In genomic region chr11:49237532-49237931, GRCm38 (mm10) we compare ENCODE assay signal across 29 mouse cellular contexts. TPM values are rescaled to one million over a fixed set of nuclear protein-coding genes. Genes with fewer than 3 reads are reported as not detected.
DNase-seq lines count a peak whose midpoint lies in the region; ATAC-seq and TF ChIP-seq lines count a peak whose summit lies in the region.
"Had no signal": no experiment of that assay in that cellular context is flagged by ENCODE, and none has a peak within 500 bp of the region (broad histone marks: within the 10 kb centered on the region; RNA-seq: fewer than 3 reads in every experiment).

No protein-coding gene starts in this region.

- TF ChIP-seq CTCF in kidney, adult 2 months (conservative IDR thresholded peaks at IDR 0.05; ENCODE audit: insufficient read depth, insufficient read length, low read depth, low read length), result no peak

- no peak overlapping the region for H3K4me2 ChIP-seq in midbrain, embryonic 15.5 days
- H3K4me2 ChIP-seq: hindbrain, embryonic 15.5 days had no signal

- no peaks in the 10 kb centered on the region for H3K9me3 ChIP-seq in megakaryocyte, embryonic 14.5 days
- no peaks in the 10 kb centered on the region for H3K9me3 ChIP-seq in midbrain, embryonic 15.5 days
- H3K9me3 ChIP-seq: forebrain, embryonic 10.5 days; hindbrain, embryonic 15.5 days; limb, embryonic 10.5 days had no signal

- H3K36me3 ChIP-seq in kidney, adult 2 months (ENCODE audit: control insufficient read depth, insufficient read depth, low read length), result no peaks in the 10 kb centered on the region
- H3K36me3 ChIP-seq in megakaryocyte, embryonic 14.5 days (replicated peaks; ENCODE audit: low read length), result no peaks in the 10 kb centered on the region
- H3K36me3 ChIP-seq in midbrain, embryonic 15.5 days (replicated peaks), result no peaks in the 10 kb centered on the region
- H3K36me3 ChIP-seq: forebrain, embryonic 10.5 days; hindbrain, embryonic 15.5 days; limb, embryonic 10.5 days had no signal

- H3K4me3 ChIP-seq in kidney, adult 2 months (ENCODE audit: insufficient read depth, low read depth, low read length), result no peak overlapping the region
- H3K4me3 ChIP-seq in megakaryocyte, embryonic 14.5 days (replicated peaks), result peak overlapping the region; percentile 65
- no peak overlapping the region for H3K4me3 ChIP-seq in midbrain, embryonic 15.5 days
- H3K4me3 ChIP-seq: forebrain, embryonic 10.5 days; hindbrain, embryonic 15.5 days; limb, embryonic 10.5 days had no signal

- ATAC-seq in granulocyte monocyte progenitor cell, adult 5-6 weeks (replicated peaks; ENCODE audit: poor library complexity, severe bottlenecking), result peak; percentile 76
- no peak for ATAC-seq in midbrain, embryonic 15.5 days (replicated peaks)
- ATAC-seq: lung, postnatal 0 days had no signal

- H3K27me3 ChIP-seq in kidney, adult 2 months (replicated peaks; ENCODE audit: control insufficient read depth, insufficient read depth, low read length), result no peaks in the 10 kb centered on the region
- no peaks in the 10 kb centered on the region for H3K27me3 ChIP-seq in megakaryocyte, embryonic 14.5 days (replicated peaks)
- no peaks in the 10 kb centered on the region for H3K27me3 ChIP-seq in midbrain, embryonic 15.5 days (replicated peaks)
- H3K27me3 ChIP-seq: hindbrain, embryonic 15.5 days had no signal

- 45% methylated on average over 2 of the region's 2 CpGs for WGBS in kidney, adult 2 months
- 89% methylated on average over 2 of the region's 2 CpGs for WGBS in midbrain, embryonic 15.5 days

- TF ChIP-seq POLR2A in kidney, adult 2 months (IDR thresholded peaks at IDR 0.05; ENCODE audit: low read depth, low read length), result no peak

- H3K9ac ChIP-seq in midbrain, embryonic 15.5 days, result no peak overlapping the region
- H3K9ac ChIP-seq: hindbrain, embryonic 15.5 days; liver, embryonic 14.5 days had no signal

- no peak for DNase-seq in kidney, adult 2 months
- DNase-seq in kidney, postnatal 4 days, result no peak
- DNase-seq in adipocyte (ENCODE audit: low spot score), result peak; percentile 68
- no peak for DNase-seq in frontal cortex, adult 2 months (ENCODE audit: extremely low spot score in 1 of 2, low spot score in 1 of 2)
- no peak for DNase-seq in left cerebral cortex, postnatal 14 days (ENCODE audit: low spot score in 2 of 2)
- DNase-seq: adrenal gland, adult 8-10 months; cerebellum, adult 11 months; cerebellum, postnatal 25 days; gastrocnemius, postnatal 10 days; heart, postnatal 10 days; kidney, adult 18-20 months; kidney, postnatal 14 days; right cerebral cortex, postnatal 4 days; thymus, adult 18-20 months; thymus, postnatal 4 days had no signal

- intact Hi-C loops in left cerebral cortex, postnatal 14 days (cut with DNase I), result no loop called here

- peak overlapping the region; percentile 76; the same call in 1 of the 2 replicates for H3K27ac ChIP-seq in kidney, adult 2 months (ENCODE audit: insufficient read depth, low read depth, low read length)
- H3K27ac ChIP-seq in midbrain, embryonic 15.5 days, result no peak overlapping the region
- H3K27ac ChIP-seq: forebrain, embryonic 10.5 days; hindbrain, embryonic 15.5 days; limb, embryonic 10.5 days; liver, embryonic 14.5 days had no signal

- H3K4me1 ChIP-seq in kidney, adult 2 months (ENCODE audit: control insufficient read depth, insufficient read depth, low read length), result peaks cover 3% of the 10 kb centered on the region; the same call in 1 of the 2 replicates
- peaks cover 41% of the 10 kb centered on the region for H3K4me1 ChIP-seq in megakaryocyte, embryonic 14.5 days
- no peaks in the 10 kb centered on the region for H3K4me1 ChIP-seq in midbrain, embryonic 15.5 days
- H3K4me1 ChIP-seq: hindbrain, embryonic 15.5 days had no signal

RNA-seq across cellular contexts. Expression of gene Mgat1, which starts 6.5 kb away (rescaled TPM):
- 157 and 198 TPM in 2 replicates for polyA plus RNA-seq in kidney, adult 2 months (2012; rRNA removed)
- 44.1 and 74.5 TPM in 2 replicates for total RNA-seq in granulocyte monocyte progenitor cell, adult 5-6 weeks (2014; fragmentation: Nextera tagmentation)
- 51.6 and 59.4 TPM in 2 replicates for total RNA-seq in granulocyte monocyte progenitor cell, adult 5-6 weeks (2017)
- 64.1 and 65.8 TPM in 2 replicates for polyA plus RNA-seq in megakaryocyte, embryonic 14.5 days (2012; ENCODE audit: insufficient read depth, low replicate concordance)
- 35.3 and 35.4 TPM in 2 replicates for polyA plus RNA-seq in midbrain, embryonic 15.5 days (2015; fragmentation: Nextera tagmentation; extraction: Ambion mirVana)
- 58.5 and 65.0 TPM in 2 replicates for polyA plus RNA-seq in frontal cortex, adult 2 months (2012; rRNA removed)
- total RNA-seq in left cerebral cortex, postnatal 14 days (2021), result 10 to 100 TPM; 57.8 to 72.4 TPM

RNA-seq across cellular contexts. Expression of gene Zfp62, which starts 34.4 kb away (rescaled TPM):
- polyA plus RNA-seq in kidney, adult 2 months (2012; rRNA removed), result 2.0 and 2.6 TPM in 2 replicates
- 46.4 and 46.5 TPM in 2 replicates for total RNA-seq in granulocyte monocyte progenitor cell, adult 5-6 weeks (2014; fragmentation: Nextera tagmentation)
- total RNA-seq in granulocyte monocyte progenitor cell, adult 5-6 weeks (2017), result 62.2 and 88.5 TPM in 2 replicates
- polyA plus RNA-seq in megakaryocyte, embryonic 14.5 days (2012; ENCODE audit: insufficient read depth, low replicate concordance), result 1.5 TPM in 1 of 2 replicates, not detected in the other
- 45.1 and 46.0 TPM in 2 replicates for polyA plus RNA-seq in midbrain, embryonic 15.5 days (2015; fragmentation: Nextera tagmentation; extraction: Ambion mirVana)
- polyA plus RNA-seq in frontal cortex, adult 2 months (2012; rRNA removed), result 24.2 and 26.4 TPM in 2 replicates
- 10 to 100 TPM; 36.9 to 39.5 TPM for total RNA-seq in left cerebral cortex, postnatal 14 days (2021)

RNA-seq across cellular contexts. Expression of gene Olfr1393, which starts 40.6 kb away (rescaled TPM):
- polyA plus RNA-seq in kidney, adult 2 months (2012; rRNA removed), result 0.72 and 1.5 TPM in 2 replicates
- not detected in 2 replicates for total RNA-seq in granulocyte monocyte progenitor cell, adult 5-6 weeks (2014; fragmentation: Nextera tagmentation)
- total RNA-seq in granulocyte monocyte progenitor cell, adult 5-6 weeks (2017), result not detected in 2 replicates
- polyA plus RNA-seq in megakaryocyte, embryonic 14.5 days (2012; ENCODE audit: insufficient read depth, low replicate concordance), result not detected in 2 replicates
- polyA plus RNA-seq in midbrain, embryonic 15.5 days (2015; fragmentation: Nextera tagmentation; extraction: Ambion mirVana), result 0.05 TPM in 1 of 2 replicates, not detected in the other
- polyA plus RNA-seq in frontal cortex, adult 2 months (2012; rRNA removed), result 0.48 and 0.57 TPM in 2 replicates
- under 1 TPM in 1 of 2 experiments, not detected in 1; 0.13 TPM for total RNA-seq in left cerebral cortex, postnatal 14 days (2021)
- total RNA-seq: adrenal gland, adult 8-10 months; layer of hippocampus, adult 8-10 months; megakaryocyte-erythroid progenitor cell, adult 5-6 weeks had no signal
- polyA plus RNA-seq: C2C12; hindbrain, embryonic 15.5 days; limb, embryonic 10.5 days; lung, postnatal 0 days had no signal

RNA-seq across cellular contexts. Expression of gene Olfr1392, which starts 47.5 kb away (rescaled TPM):
- 0.46 and 0.47 TPM in 2 replicates for polyA plus RNA-seq in kidney, adult 2 months (2012; rRNA removed)
- total RNA-seq in granulocyte monocyte progenitor cell, adult 5-6 weeks (2014; fragmentation: Nextera tagmentation), result not detected in 2 replicates
- total RNA-seq in granulocyte monocyte progenitor cell, adult 5-6 weeks (2017), result not detected in 2 replicates
- polyA plus RNA-seq in megakaryocyte, embryonic 14.5 days (2012; ENCODE audit: insufficient read depth, low replicate concordance), result not detected in 2 replicates
- polyA plus RNA-seq in midbrain, embryonic 15.5 days (2015; fragmentation: Nextera tagmentation; extraction: Ambion mirVana), result 0.04 and 0.05 TPM in 2 replicates
- 0.11 and 0.18 TPM in 2 replicates for polyA plus RNA-seq in frontal cortex, adult 2 months (2012; rRNA removed)
- total RNA-seq in left cerebral cortex, postnatal 14 days (2021), result under 1 TPM in 1 of 2 experiments, not detected in 1; 0.19 TPM
- total RNA-seq: adrenal gland, adult 8-10 months; gastrocnemius, postnatal 10 days; heart, postnatal 10 days; layer of hippocampus, adult 8-10 months; left cerebral cortex, adult 18-20 months; megakaryocyte-erythroid progenitor cell, adult 5-6 weeks had no signal
- polyA plus RNA-seq: C2C12; forebrain, embryonic 10.5 days; hindbrain, embryonic 15.5 days; limb, embryonic 10.5 days; lung, postnatal 0 days; neural tube, embryonic 11.5 days had no signal

RNA-seq across cellular contexts. Expression of gene Btnl9, which starts 50.6 kb away (rescaled TPM):
- polyA plus RNA-seq in kidney, adult 2 months (2012; rRNA removed), result 6.4 and 7.5 TPM in 2 replicates
- total RNA-seq in granulocyte monocyte progenitor cell, adult 5-6 weeks (2014; fragmentation: Nextera tagmentation), result 3.8 and 4.1 TPM in 2 replicates
- 5.3 and 7.6 TPM in 2 replicates for total RNA-seq in granulocyte monocyte progenitor cell, adult 5-6 weeks (2017)
- polyA plus RNA-seq in megakaryocyte, embryonic 14.5 days (2012; ENCODE audit: insufficient read depth, low replicate concordance), result 7.0 and 7.1 TPM in 2 replicates
- polyA plus RNA-seq in midbrain, embryonic 15.5 days (2015; fragmentation: Nextera tagmentation; extraction: Ambion mirVana), result 0.09 and 0.15 TPM in 2 replicates
- polyA plus RNA-seq in frontal cortex, adult 2 months (2012; rRNA removed), result 0.02 TPM in 1 of 2 replicates, not detected in the other
- under 1 TPM; 0.17 to 0.22 TPM for total RNA-seq in left cerebral cortex, postnatal 14 days (2021)
- total RNA-seq: layer of hippocampus, adult 8-10 months; left cerebral cortex, adult 18-20 months; midbrain, postnatal 0 days had no signal
- polyA plus RNA-seq: C2C12 had no signal
